Mouse (Mus musculus) megakaryocyte, embryonic 14.5 days (primary cell): ENCODE results near the gene Ndufaf4.

Source experiments
- FLI1 ChIP-seq: IDR thresholded peaks from 2 replicates; pipeline ENCODE4 v1.6.1; 2012; ENCODE audit warnings: low read length, inconsistent platforms, mixed read lengths
- GATA1 ChIP-seq: IDR thresholded peaks from 3 replicates; pipeline ENCODE4 v1.6.1; 2012; ENCODE audit warnings: mixed read lengths, low read length, inconsistent platforms, borderline replicate concordance

- TF ChIP-seq GATA1 (no peak), FLI1 (no peak)
Measured at GRCm38 (mm10) chr4:24897851-24898515, at the start of gene Ndufaf4.
